Mouse (Mus musculus) cerebellum, postnatal 25 days (tissue): ENCODE data around the gene Gm43191.
A peak's percentile ranks its signal among the peaks of the same experiment; 100 is the strongest.

Experiments
- DNase-seq, 2 experiments: peaks; one replicate each; pipeline ENCODE4 v3.0.0; 2021; ENCODE audit warnings: mixed read lengths in 2 of 2

Gm43191 gene

GRCm38 (mm10) chr3:116618855-116619254, 62.2 kb downstream of the Gm43191 start:
- DNase-seq, result no peak

GRCm38 (mm10) chr3:116615318-116616068, 65.6 kb downstream of the Gm43191 start:
- no peak for DNase-seq

GRCm38 (mm10) chr3:116614295-116614892, 66.7 kb downstream of the Gm43191 start, which contains the start of gene Trmt13:
TSS of gene Trmt13 (minus strand) at chr3:116614587.
- DNase-seq, result no peak

- peak in 1 of 2 experiments; percentile 29 for DNase-seq
Observed at GRCm38 (mm10) chr3:116604570-116604969, 76.5 kb downstream of the Gm43191 start.

- no peak for DNase-seq
Observed at GRCm38 (mm10) chr3:116601781-116602180, 79.3 kb downstream of the Gm43191 start.

- DNase-seq, result no peak
Observed at GRCm38 (mm10) chr3:116601005-116601404, 80.1 kb downstream of the Gm43191 start.

GRCm38 (mm10) chr3:116599705-116600104, 81.4 kb downstream of the Gm43191 start:
- DNase-seq, result no peak

GRCm38 (mm10) chr3:116595603-116595991, 85.5 kb downstream of the Gm43191 start:
- no peak for DNase-seq

GRCm38 (mm10) chr3:116594728-116595602, 86.1 kb downstream of the Gm43191 start, which contains the start of gene Sass6:
TSS of gene Sass6 (plus strand) at chr3:116594982.
- DNase-seq, result peak; percentile 99 to 100

- DNase-seq, result no peak
Observed at GRCm38 (mm10) chr3:116594076-116594727, 86.9 kb downstream of the Gm43191 start.
